Mouse (Mus musculus) small intestine, adult 2 months (tissue): ENCODE measurements at regions not wholly inside any gene's neighbourhood (a gene's known extent, or its start where the extent isn't known, plus 50 kb on each side); places are given as distances from the start of the nearest gene placed in this dataset.

ENCODE experiments used
- CTCF ChIP-seq: fragments of 200-500 bp; IDR thresholded peaks from 2 replicates; pipeline ENCODE4 v1.5.1; 2012; ENCODE audit warnings: low read depth, mild to moderate bottlenecking, control low read depth, inconsistent platforms, low read length, moderate library complexity, mixed read lengths; ENCODE audit not compliant: insufficient replicate concordance, insufficient read length; ENCODE audit errors: extremely low read depth
- POLR2A ChIP-seq: fragments of 200-500 bp; IDR thresholded peaks from 2 replicates; pipeline ENCODE4 v1.6.1; 2012; ENCODE audit warnings: low read depth, mild to moderate bottlenecking, control low read depth, inconsistent platforms, low read length, moderate library complexity

GRCm38 (mm10) chr9:112831102-112831501 lies 595.4 kb upstream of the Arpp21 start:
- TF ChIP-seq CTCF = no peak
- no peak for TF ChIP-seq POLR2A
